Mouse (Mus musculus) heart, postnatal 0 days (tissue): ENCODE measurements around the gene Srrm1.

Experiments
- CTCF ChIP-seq: IDR thresholded peaks from 2 replicates; pipeline ENCODE4 v1.5.1; 2016; ENCODE audit warnings: antibody characterized with exemption, control low read depth, low read depth
- EP300 ChIP-seq: IDR thresholded peaks from 2 replicates; pipeline ENCODE4 v1.6.1; 2016; ENCODE audit warnings: antibody characterized with exemption, low read depth

DNA sequence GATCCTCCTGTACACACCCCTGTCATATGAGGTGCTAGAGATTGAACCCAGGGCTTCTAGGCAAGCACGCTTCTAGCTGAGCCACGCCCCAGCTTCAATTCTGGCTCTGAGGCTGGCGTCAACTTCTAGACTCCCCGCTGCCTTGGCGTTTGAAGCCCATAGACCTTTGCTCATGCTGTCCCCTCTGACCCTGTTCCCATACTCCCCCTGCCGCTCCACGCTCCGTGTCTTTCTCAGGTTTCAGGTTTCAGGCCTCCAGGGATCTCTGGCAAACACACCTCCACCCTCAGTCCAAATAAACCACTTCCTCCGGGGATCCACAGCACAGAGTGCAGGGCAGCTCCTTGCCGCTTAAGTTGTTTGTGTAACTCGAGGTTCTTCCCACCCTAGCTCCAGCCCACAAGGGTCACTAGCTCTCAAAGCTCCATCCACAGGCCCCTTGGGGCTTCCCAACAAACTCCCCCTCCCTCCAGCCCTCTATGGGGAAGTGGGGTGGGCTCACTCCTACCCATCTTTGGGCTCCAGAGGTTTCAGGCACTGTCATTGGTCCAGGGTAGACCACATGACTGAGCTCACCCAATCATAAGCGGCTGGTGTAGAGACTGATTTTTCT is 60.5 kb downstream of the Srrm1 start:
- TF ChIP-seq EP300, result no peak
- no peak for TF ChIP-seq CTCF
